Mouse (Mus musculus): ENCODE results near the gene Erv3. TPM values are rescaled to one million over a fixed set of nuclear protein-coding genes. Genes with fewer than 3 reads are reported as not detected.

Gene Erv3
- polyA plus RNA-seq, 1 experiment from 2014 or later, result not detected

DNA sequence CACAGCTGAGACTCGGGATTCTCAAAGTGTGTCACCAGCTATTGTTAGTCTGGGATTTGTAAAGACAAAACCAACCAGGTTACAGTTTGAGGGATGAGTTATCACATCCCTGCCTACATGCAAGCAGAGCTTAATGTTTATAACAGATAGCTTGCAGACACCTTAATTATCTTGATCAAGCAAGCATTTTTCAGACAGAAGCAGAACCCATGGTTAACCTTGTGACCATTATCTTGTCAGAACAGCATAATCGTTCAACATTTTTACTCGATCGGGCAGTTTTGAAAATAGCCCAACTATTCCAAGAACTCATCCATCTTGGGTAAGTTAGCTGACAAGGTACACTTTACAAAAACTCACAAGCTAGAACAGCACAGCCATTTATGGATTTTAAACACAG lies 5.8 kb downstream of the Erv3 start:
- Histone ChIP-seq H3K9me3 (no peaks in the 10 kb centered on the region), H3K27me3 (ENCODE audit: insufficient read depth, poor library complexity, severe bottlenecking) (no peaks in the 10 kb centered on the region), H3K36me3 (no peaks in the 10 kb centered on the region), H3K4me3 (no peak overlapping the region), H3K4me1 (0 out of 2 replicates have a peak, but pooled peaks cover 4% of the 10 kb centered on the region), H3K27ac (no peak overlapping the region)
- DNase-seq (ENCODE audit: low spot score), result no peak
- 71% methylated on average over 4 of the region's 4 CpGs for WGBS

DNA sequence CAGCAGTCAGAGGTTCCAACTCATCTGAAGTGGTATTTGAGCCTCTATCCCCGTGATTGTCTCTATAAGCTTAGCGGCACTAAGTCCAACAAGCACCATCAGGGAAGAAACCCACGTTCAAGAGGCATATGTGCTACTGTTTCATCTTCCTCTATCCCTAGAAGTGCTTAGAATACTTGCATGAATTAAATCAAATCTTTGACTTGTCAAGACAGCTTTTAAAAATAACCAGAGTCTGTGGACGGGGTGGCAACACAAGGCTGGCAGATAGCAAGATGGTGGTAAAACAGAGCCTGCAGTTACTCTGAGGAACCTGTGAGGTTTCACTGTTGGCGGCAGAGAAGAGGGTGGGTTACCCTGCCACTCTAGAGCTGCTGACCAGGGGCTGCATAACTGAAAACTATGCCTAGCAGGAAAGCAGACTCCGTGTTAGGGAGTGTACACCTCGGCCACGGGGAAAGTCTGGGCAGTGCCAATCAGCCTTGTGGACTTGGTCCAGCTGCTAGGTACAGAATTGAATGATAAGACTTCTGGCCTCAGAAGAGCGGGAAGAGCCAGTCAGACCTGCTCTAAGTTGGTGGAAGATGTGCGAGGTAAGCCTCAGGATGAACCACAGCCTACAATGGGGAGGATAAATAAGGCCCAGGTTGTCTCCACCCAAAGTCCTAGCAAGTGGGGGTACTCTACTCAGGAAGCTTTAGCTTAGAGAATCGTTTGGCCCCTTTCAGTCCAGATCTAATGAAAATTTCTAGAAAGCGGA lies 8.0 kb downstream of the Erv3 start:
- WGBS, result 78% methylated on average over 12 of the region's 12 CpGs
- no peak for DNase-seq (ENCODE audit: low spot score)
- H3K27me3 ChIP-seq (ENCODE audit: insufficient read depth, poor library complexity, severe bottlenecking), result no peaks in the 10 kb centered on the region
- no peaks in the 10 kb centered on the region for H3K36me3 ChIP-seq
- H3K27ac ChIP-seq, result no peak overlapping the region
- H3K4me1 ChIP-seq, result peaks cover 16% of the 10 kb centered on the region
- no peak overlapping the region for H3K4me3 ChIP-seq
- no peaks in the 10 kb centered on the region for H3K9me3 ChIP-seq

DNA sequence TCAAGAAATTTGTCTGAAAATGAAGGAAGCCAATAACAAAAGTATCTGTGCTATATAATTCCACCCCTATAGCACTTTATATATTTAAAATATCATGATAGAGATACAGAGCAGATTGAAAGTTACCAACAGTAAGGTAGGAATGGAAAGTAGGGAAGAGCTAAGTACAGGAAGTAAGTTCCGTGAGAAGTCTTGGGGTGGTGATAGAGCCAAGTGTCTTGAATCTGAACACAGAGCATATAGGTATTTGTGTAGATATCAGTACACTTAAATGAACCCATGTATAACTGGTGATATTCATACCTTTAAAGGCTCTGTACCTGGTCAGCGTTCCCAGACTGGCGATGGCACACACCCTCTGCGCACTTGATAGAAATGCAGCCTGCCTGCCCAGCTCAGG lies 9.5 kb downstream of the Erv3 start:
- no peak for DNase-seq (ENCODE audit: low spot score)
- no peaks in the 10 kb centered on the region for H3K36me3 ChIP-seq
- H3K4me3 ChIP-seq, result no peak overlapping the region
- H3K9me3 ChIP-seq, result no peaks in the 10 kb centered on the region
- H3K27me3 ChIP-seq (ENCODE audit: insufficient read depth, poor library complexity, severe bottlenecking), result no peaks in the 10 kb centered on the region
- H3K4me1 ChIP-seq, result peaks cover 28% of the 10 kb centered on the region
- 88% methylated on average over 4 of the region's 4 CpGs for WGBS
- H3K27ac ChIP-seq, result no peak overlapping the region

DNA sequence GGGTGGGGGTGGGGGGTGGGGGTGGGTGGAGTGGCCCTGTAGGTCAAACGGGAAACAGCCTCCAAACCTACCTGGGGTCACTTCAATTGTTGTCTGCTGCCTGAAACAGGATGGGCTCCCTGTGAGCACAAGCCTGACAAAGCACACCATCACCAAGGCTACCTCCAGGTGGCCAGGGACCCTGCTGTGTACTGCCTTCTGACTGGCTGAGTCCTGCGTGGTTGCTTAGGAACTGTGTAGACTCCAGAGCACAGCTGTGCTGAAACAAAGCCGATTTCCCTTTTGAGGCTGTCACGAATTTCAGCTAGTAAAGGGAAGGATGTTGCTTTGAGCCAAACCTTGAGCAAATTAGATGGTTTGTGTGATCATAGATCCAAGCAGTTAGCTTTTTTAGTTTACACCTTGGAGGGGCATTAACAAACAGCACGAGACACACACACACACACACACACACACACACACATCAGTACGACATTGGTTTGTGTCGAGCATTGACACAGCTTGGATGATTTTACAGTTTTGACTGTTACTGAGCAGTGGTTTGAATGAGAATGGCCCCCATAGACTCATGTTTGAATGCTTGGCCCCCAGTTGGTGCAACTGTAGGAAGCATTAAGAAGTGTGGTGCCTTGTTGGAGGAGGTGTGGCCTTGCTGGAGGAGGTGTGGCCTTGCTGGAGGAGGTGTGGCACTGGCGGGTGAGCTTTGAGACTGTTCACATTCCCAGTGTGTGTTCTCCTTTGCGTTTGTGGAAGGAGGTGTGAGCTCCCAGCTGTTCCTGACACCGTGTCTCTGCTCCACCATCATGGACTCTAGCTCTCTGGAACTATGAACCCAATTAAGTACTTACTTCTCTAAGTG lies 11.8 kb downstream of the Erv3 start:
- Histone ChIP-seq H3K36me3 (no peaks in the 10 kb centered on the region), H3K27me3 (ENCODE audit: insufficient read depth, poor library complexity, severe bottlenecking) (no peaks in the 10 kb centered on the region), H3K9me3 (no peaks in the 10 kb centered on the region), H3K27ac (no peak overlapping the region), H3K4me3 (0 out of 2 replicates have a peak overlapping the region, but pooled peaks have one; percentile 18), H3K4me1 (peaks cover 28% of the 10 kb centered on the region)
- 11% methylated on average over 10 of the region's 10 CpGs for WGBS
- peak; percentile 81 for DNase-seq (ENCODE audit: low spot score)

DNA sequence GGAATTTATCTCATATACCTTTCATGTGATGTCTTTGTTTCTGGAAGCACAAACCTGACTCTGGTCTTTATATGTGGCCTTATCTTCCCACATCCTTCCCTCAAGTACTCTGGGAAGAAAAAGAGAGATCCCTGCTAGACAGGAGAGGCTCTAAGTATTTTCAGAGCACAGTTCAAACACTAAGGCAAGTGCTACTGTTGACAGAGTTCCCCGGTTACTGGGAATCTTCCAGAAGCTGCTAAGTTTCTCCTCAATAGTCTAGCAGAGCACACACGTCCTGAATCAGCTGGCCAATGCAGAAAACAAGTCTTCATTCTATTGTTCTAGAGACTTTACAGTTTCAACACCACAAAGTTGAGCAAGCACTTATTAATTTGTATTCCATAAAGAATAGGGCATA lies 12.7 kb downstream of the Erv3 start:
- Histone ChIP-seq H3K36me3 (no peaks in the 10 kb centered on the region), H3K27ac (no peak overlapping the region), H3K27me3 (ENCODE audit: insufficient read depth, poor library complexity, severe bottlenecking) (no peaks in the 10 kb centered on the region), H3K9me3 (no peaks in the 10 kb centered on the region), H3K4me1 (peaks cover 28% of the 10 kb centered on the region), H3K4me3 (no peak overlapping the region)
- no peak for DNase-seq (ENCODE audit: low spot score)
- 29% methylated on average over 2 of the region's 2 CpGs for WGBS

DNA sequence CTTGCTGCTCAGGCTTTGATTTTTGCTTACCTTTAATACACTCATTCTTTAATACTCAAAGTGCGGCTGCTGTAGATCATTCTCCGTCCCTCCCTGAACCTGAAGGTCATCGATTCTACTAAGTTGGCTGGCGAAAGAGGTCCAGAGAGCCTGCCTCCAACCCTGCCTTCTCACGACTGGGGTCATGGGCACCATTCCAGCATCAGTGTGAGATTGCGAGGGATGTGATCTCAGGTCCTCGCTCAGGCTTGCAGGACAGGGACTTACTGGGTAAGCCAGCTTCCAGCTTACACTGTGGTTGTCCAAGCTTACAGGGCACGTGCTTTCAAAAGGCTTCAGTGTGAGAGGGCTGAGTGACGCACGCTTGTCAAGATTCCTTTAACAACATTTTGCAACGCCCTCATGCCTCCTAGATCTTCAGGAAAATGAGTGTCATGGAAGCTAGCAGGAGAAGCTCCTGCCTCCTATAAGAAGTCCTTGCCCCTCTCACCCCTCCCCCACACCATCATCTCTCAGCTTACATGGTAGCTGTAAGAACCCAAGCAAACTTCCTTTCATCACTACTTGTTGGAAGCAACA lies 13.3 kb downstream of the Erv3 start:
- no peak overlapping the region for H3K4me3 ChIP-seq
- 57% methylated on average over 11 of the region's 11 CpGs for whole genome bisulfite sequencing
- no peaks in the 10 kb centered on the region for H3K36me3 ChIP-seq
- peaks cover 31% of the 10 kb centered on the region for H3K4me1 ChIP-seq
- H3K27ac ChIP-seq, result peak overlapping the region; percentile 65
- H3K9me3 ChIP-seq, result no peaks in the 10 kb centered on the region
- H3K27me3 ChIP-seq (ENCODE audit: insufficient read depth, poor library complexity, severe bottlenecking), result no peaks in the 10 kb centered on the region
- no peak for DNase-seq (ENCODE audit: low spot score)

DNA sequence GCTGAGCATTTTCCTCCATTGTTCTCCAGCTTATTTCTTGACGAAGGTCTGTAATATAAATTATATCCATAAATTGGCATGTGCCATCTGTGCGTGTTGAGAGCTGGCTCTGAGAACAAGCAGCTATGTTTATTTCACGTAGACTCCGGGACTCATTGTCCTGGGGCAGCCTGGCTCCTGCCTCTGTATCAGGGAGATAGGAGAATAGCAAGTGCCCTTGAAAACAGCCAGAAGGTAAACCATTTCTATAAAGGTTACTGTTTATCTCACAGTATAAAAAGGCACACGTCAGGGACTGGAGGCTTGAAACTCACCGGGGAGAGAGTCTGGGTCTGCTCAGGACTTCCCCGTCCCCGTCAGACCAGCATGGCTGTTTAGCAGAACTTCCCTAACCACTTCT lies 13.9 kb downstream of the Erv3 start:
- no peaks in the 10 kb centered on the region for H3K27me3 ChIP-seq (ENCODE audit: insufficient read depth, poor library complexity, severe bottlenecking)
- peak overlapping the region; percentile 65; the same call in 1 of the 2 replicates for H3K27ac ChIP-seq
- no peak for DNase-seq (ENCODE audit: low spot score)
- H3K4me1 ChIP-seq, result peaks cover 36% of the 10 kb centered on the region
- no peaks in the 10 kb centered on the region for H3K9me3 ChIP-seq
- no peak overlapping the region for H3K4me3 ChIP-seq
- H3K36me3 ChIP-seq, result no peaks in the 10 kb centered on the region
- 37% methylated on average over 8 of the region's 8 CpGs for WGBS

DNA sequence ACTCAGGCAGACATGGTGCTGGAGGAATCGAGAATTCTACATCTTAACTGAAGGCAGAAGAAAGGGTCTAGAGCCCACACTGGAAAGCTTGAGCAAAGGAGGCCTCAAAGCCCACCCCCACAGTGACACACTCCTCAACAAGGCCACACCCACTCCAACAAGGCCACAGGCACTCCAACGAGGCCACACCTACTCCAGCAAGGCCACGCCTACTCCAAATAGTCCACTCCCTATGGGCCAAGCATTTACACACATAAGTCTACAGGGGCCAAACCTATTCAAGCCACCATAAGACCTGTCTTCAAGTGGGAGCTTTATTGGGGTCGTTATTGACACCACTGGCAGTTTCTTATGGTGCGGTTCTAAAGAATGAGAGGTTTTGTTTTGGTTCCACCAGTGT lies 17.0 kb downstream of the Erv3 start:
- Histone ChIP-seq H3K27ac (no peak overlapping the region), H3K27me3 (ENCODE audit: insufficient read depth, poor library complexity, severe bottlenecking) (no peaks in the 10 kb centered on the region), H3K9me3 (no peaks in the 10 kb centered on the region), H3K36me3 (no peaks in the 10 kb centered on the region), H3K4me3 (no peak overlapping the region), H3K4me1 (peaks cover 38% of the 10 kb centered on the region)
- DNase-seq (ENCODE audit: low spot score), result no peak
- WGBS, result 85% methylated on average over 5 of the region's 5 CpGs

DNA sequence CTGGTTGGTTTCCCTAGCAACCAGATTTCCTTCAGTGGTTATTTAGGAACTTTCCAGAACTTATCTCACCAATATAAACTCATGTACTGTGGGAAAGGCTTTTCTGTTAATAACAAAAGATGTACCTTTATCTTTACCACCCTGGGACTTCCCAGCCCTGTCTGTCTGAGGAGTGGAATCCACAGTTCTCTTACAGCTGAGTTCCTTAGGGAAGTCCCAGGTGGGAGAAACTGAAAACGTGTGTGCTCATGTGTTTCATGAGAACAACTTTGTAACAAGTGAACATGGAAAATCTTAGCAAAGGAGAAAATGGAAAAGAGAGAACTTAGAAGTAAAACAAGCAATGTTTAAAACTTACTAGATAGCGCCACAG lies 18.2 kb downstream of the Erv3 start:
- DNase-seq (ENCODE audit: low spot score), result no peak
- 47% methylated on average over 2 of the region's 2 CpGs for WGBS
- 0 out of 2 replicates have a peak overlapping the region, but pooled peaks have one; percentile 36 for H3K27ac ChIP-seq
- H3K4me1 ChIP-seq, result peaks cover 26% of the 10 kb centered on the region
- H3K9me3 ChIP-seq, result no peaks in the 10 kb centered on the region
- no peaks in the 10 kb centered on the region for H3K27me3 ChIP-seq (ENCODE audit: insufficient read depth, poor library complexity, severe bottlenecking)
- H3K36me3 ChIP-seq, result no peaks in the 10 kb centered on the region
- no peak overlapping the region for H3K4me3 ChIP-seq

DNA sequence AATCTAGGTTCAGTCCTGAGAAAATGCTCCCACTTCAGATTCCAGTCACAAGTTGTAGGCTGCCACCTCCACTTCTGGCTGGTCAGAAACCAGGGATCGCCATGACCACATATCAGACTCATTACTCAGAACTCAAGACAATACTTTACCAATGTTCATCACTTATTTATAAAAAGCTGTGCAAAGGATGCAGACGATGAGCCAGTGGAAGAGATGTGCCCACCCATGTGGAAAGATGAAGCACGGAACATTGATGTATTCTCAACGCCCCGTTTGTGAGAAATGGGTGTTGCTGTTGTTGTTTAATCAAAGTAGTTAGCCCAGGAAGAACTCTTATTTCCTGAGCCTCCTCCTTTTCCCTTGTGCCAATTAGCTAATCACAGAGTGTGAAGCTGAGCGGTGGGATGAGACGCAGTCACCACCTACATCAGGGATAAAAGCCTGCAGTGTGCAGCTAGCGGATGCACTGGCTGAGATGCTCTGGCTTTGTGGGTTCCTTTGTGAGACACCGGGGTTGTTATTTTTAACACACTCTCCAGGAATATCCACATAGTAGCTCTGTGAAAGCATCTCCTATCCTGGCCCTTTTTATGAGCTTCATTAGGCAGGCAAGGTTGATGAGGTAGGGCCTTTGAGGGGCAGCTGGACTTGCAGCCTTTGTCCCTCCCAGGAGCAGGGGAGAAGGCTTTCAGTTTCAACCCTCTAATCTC lies 18.8 kb downstream of the Erv3 start:
- 0 out of 2 replicates have a peak overlapping the region, but pooled peaks have one; percentile 36 for H3K27ac ChIP-seq
- no peaks in the 10 kb centered on the region for H3K36me3 ChIP-seq
- WGBS, result 46% methylated on average over 9 of the region's 9 CpGs
- H3K4me1 ChIP-seq, result peaks cover 20% of the 10 kb centered on the region
- H3K4me3 ChIP-seq, result no peak overlapping the region
- no peaks in the 10 kb centered on the region for H3K27me3 ChIP-seq (ENCODE audit: insufficient read depth, poor library complexity, severe bottlenecking)
- no peaks in the 10 kb centered on the region for H3K9me3 ChIP-seq
- no peak for DNase-seq (ENCODE audit: low spot score)

DNA sequence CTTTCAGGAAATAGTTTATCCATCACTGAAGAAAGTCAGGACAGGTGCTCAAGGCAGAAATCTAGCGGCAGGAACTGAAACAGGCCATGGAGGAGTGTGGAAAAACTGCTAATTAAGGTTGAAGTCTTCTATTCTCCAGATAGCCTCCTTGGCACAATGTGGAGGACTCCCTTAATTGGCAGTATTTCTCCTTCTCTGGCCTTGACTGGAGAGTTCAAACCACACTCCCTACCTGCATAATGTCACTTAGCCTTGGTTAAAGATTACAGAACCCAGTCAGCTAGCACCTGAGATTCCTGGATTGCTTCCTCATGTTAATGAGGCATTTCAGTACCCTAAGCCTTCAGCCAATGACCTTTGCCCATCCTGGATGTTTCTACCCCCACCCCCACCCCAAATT lies 25.3 kb downstream of the Erv3 start:
- Histone ChIP-seq H3K4me3 (no peak overlapping the region), H3K27ac (no peak overlapping the region), H3K27me3 (ENCODE audit: insufficient read depth, poor library complexity, severe bottlenecking) (no peaks in the 10 kb centered on the region), H3K36me3 (no peaks in the 10 kb centered on the region), H3K4me1 (no peaks in the 10 kb centered on the region), H3K9me3 (peaks cover 10% of the 10 kb centered on the region)
- 93% methylated on average over 1 of the region's 1 CpGs for WGBS
- no peak for DNase-seq (ENCODE audit: low spot score)

DNA sequence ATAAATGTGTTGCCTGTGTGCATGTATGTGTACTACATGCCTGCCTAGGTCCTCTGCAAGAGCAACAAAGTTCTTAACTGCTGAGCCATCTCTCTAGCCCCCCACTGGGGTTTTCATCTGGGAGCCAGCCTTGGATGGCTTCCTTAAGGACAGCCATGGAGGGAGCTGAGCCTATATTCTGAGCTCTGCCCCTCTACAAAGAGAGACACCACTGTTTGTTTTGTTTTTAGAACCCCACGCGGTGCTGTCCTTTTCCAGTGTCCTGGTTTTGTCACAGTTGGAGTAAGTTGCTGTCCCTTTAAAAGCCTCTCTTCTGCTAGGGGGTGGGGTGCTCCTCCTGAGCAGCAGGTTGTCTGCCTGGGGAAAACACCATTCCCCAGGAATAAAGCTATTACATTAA lies 27.7 kb downstream of the Erv3 start:
- WGBS, result 21% methylated on average over 2 of the region's 2 CpGs
- H3K4me1 ChIP-seq, result peaks cover 10% of the 10 kb centered on the region
- no peaks in the 10 kb centered on the region for H3K36me3 ChIP-seq
- no peak for DNase-seq (ENCODE audit: low spot score)
- peaks cover 10% of the 10 kb centered on the region for H3K9me3 ChIP-seq
- no peaks in the 10 kb centered on the region for H3K27me3 ChIP-seq (ENCODE audit: insufficient read depth, poor library complexity, severe bottlenecking)
- H3K4me3 ChIP-seq, result no peak overlapping the region
- H3K27ac ChIP-seq, result no peak overlapping the region

Data from heart, embryonic 10.5 days (tissue).